ENCODE assay signal across 21 mouse cellular contexts in the genomic region with DNA sequence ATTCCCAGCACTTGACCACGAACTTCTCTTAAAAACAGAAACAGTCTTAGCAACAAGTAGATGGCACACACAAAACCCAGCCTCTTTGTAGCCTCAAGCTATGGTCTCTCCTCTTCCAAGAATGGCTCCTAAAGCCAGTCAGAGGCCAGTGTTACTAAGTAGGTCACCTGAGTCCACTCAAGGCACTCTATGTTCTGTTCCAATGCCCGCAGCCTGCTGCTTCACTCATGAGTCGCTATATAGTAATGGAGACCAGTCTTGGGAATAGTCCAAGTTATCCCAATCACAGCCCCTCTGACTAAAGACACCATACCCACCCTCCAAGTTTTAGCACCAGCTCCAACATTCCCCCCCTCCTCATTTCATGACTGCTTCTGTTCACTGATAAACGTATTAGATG.
"Had no signal": no experiment of that assay in that cellular context is flagged by ENCODE, and none has a peak within 500 bp of the region (broad histone marks: within the 10 kb centered on the region; RNA-seq: fewer than 3 reads in every experiment).

No protein-coding gene starts in this region.

- DNase-seq: kidney, adult 18-20 months; kidney, postnatal 36 days; layer of hippocampus, postnatal 36 days; left cerebral cortex, postnatal 4 days; lung, adult 18-20 months; lung, postnatal 10 days; lung, postnatal 36 days; midbrain, embryonic 14.5 days; right cerebral cortex, postnatal 25 days; spleen, adult 18-20 months; thymus, adult 2 months; thymus, postnatal 14 days; thymus, postnatal 4 days had no signal

- H3K27me3 ChIP-seq: limb, embryonic 12.5 days; limb, embryonic 15.5 days; liver, embryonic 12.5 days; liver, embryonic 15.5 days; lung, embryonic 15.5 days; stomach, embryonic 15.5 days had no signal

- H3K27ac ChIP-seq: kidney, postnatal 0 days; limb, embryonic 12.5 days; limb, embryonic 15.5 days; liver, embryonic 12.5 days; liver, embryonic 15.5 days; lung, embryonic 15.5 days; stomach, embryonic 15.5 days had no signal

- H3K4me1 ChIP-seq: limb, embryonic 12.5 days; lung, embryonic 15.5 days; stomach, embryonic 15.5 days had no signal

- H3K9me3 ChIP-seq: limb, embryonic 12.5 days; limb, embryonic 15.5 days; liver, embryonic 12.5 days; liver, embryonic 15.5 days; lung, embryonic 15.5 days; stomach, embryonic 15.5 days had no signal

- ATAC-seq: liver, embryonic 12.5 days had no signal

- H3K4me3 ChIP-seq: limb, embryonic 12.5 days; limb, embryonic 15.5 days; liver, embryonic 12.5 days; liver, embryonic 15.5 days; lung, embryonic 15.5 days; stomach, embryonic 15.5 days had no signal

- H3K4me2 ChIP-seq: limb, embryonic 12.5 days; limb, embryonic 15.5 days; liver, embryonic 12.5 days; liver, embryonic 15.5 days; lung, embryonic 15.5 days; midbrain, embryonic 11.5 days; stomach, embryonic 15.5 days had no signal

- H3K9ac ChIP-seq: limb, embryonic 12.5 days; limb, embryonic 15.5 days; liver, embryonic 12.5 days; liver, embryonic 15.5 days; lung, embryonic 15.5 days; stomach, embryonic 15.5 days had no signal
